Mouse (Mus musculus): Measurements from ENCODE around the gene Cilp2. TPM values are rescaled to one million over a fixed set of nuclear protein-coding genes. Genes with fewer than 3 reads are reported as not detected.

Cilp2 gene
- polyA plus RNA-seq, 1 experiment from 2014 or later = 0.40 TPM

DNA sequence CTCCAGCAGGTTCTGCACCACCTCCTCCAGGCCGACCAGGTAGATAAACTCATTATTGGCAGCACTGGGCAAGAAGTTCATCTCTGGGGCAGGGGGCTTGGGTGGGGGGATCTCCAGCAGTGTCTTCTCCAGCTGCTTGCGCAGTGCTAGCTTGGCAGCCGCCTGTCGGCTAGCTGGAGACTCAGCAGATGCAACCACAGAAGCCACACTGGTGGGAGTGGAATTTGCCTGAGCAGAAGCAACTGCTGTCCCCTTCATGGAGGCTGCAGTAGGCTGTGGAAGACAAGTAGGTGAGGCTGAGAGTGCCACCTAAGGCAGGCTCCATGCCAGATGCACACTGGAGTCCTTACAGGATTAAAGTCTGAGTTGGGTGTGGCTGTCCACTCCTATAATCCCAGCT is 27.0 kb upstream of the Cilp2 start:
- H3K27me3 ChIP-seq (ENCODE audit: low read depth, poor library complexity, severe bottlenecking) = no peaks in the 10 kb centered on the region
- H3K36me3 ChIP-seq = peaks cover 87% of the 10 kb centered on the region
- WGBS = 91% methylated on average over 4 of the region's 4 CpGs
- DNase-seq (ENCODE audit: low spot score) = no peak
- H3K4me3 ChIP-seq = no peak overlapping the region
- H3K4me1 ChIP-seq = no peaks in the 10 kb centered on the region
- no peaks in the 10 kb centered on the region for H3K9me3 ChIP-seq (replicated peaks)
- H3K27ac ChIP-seq = no peak overlapping the region

DNA sequence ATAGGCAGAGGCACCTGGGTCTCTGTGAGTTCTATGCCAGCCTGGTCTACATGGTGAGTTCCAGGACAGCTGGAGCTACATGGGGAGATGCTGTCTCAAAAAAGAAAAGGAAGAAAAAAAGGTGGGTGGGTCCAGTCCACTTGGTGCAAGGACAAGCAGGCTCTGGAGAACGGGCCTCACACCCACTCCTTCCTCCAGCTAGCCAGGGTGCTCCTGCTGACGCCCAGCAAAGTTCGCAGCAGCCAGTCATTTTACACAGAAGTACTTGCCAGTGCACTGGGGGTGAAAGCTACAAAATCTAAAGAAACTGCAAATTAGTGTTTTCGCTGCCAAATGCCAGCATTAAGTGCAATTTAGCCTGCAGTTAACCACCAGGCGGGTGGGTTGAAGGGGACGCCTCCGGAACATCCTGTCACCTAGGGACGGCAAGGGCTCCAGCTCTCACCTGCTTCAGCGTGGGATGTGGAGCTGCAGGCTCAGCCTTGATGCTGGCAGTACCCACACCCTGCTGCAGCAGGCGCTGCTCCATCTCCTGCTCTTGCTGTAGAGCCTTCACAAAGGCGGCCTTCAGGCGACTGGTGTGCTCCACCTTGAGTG is 25.1 kb upstream of the Cilp2 start:
- H3K36me3 ChIP-seq = peaks cover 100% of the 10 kb centered on the region
- no peaks in the 10 kb centered on the region for H3K4me1 ChIP-seq
- no peaks in the 10 kb centered on the region for H3K27me3 ChIP-seq (ENCODE audit: low read depth, poor library complexity, severe bottlenecking)
- no peak overlapping the region for H3K27ac ChIP-seq
- H3K9me3 ChIP-seq (replicated peaks) = no peaks in the 10 kb centered on the region
- H3K4me3 ChIP-seq = no peak overlapping the region
- no peak for DNase-seq (ENCODE audit: low spot score)
- 90% methylated on average over 12 of the region's 12 CpGs for WGBS

DNA sequence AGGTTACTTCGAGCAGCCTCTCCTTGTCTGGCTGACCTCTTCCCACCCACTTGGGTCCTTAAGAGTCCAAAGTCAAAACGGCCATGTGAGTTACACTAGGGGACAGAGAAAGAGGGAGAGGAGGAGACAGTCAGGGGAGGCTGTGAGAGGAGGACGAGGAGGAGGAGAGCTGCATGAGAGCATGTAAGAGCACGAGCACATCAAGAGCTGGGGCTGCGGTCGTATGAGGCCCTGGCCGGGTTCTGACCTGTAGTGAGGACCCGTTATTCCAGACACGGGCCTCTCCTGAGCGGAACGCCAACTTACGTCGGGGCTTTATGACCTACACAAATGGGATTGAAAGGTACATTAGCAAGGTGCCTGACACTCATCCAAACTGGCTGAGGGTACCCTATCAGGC is 24.4 kb upstream of the Cilp2 start:
- no peaks in the 10 kb centered on the region for H3K4me1 ChIP-seq
- H3K36me3 ChIP-seq = peaks cover 100% of the 10 kb centered on the region
- no peak overlapping the region for H3K4me3 ChIP-seq
- no peak for DNase-seq (ENCODE audit: low spot score)
- no peak overlapping the region for H3K27ac ChIP-seq
- 89% methylated on average over 13 of the region's 13 CpGs for WGBS
- H3K27me3 ChIP-seq (ENCODE audit: low read depth, poor library complexity, severe bottlenecking) = no peaks in the 10 kb centered on the region
- no peaks in the 10 kb centered on the region for H3K9me3 ChIP-seq (replicated peaks)

DNA sequence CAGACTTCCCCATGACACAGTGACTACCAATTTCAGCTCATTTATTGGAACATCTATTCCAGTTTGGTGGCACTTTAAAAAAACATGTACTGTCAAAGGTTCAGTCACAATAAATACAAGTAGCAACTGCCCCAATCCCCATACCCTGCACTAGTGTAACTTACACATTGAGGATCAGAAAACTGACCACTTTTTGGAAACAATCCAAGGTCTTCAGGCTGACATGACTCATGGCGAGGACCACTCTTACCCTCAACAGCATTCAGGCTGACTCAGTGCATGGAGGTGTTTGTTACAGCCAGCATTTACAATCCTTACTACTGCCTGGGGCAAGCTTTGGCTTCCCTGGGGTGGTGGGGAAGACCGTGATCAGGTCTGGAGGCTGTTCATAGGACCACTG is 19.6 kb upstream of the Cilp2 start:
- Histone ChIP-seq H3K4me3 (no peak overlapping the region), H3K9me3 (replicated peaks) (no peaks in the 10 kb centered on the region), H3K4me1 (peaks cover 23% of the 10 kb centered on the region), H3K27ac (no peak overlapping the region), H3K36me3 (peaks cover 61% of the 10 kb centered on the region), H3K27me3 (ENCODE audit: low read depth, poor library complexity, severe bottlenecking) (no peaks in the 10 kb centered on the region)
- no peak for DNase-seq (ENCODE audit: low spot score)
- WGBS = 91% methylated on average over 2 of the region's 2 CpGs

DNA sequence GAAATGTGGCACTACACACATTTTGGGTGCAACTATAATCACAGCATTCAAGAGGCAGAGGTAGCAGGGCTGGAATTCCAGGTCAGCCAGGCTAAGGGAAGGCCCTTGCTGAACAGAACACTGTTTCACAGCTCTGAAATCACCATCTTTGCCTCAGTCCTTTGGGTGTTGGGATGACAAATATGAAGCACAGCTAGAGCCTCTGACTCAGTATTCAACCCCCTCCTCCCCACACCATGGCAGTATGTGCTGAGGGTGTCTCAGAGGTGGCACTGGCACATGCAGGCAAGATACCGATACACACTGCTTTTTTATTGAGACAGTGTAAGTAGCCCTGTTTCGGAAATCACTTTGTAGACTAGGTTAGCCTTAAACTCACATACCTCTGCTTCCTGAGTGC is 18.8 kb upstream of the Cilp2 start:
- Histone ChIP-seq H3K4me1 (peaks cover 28% of the 10 kb centered on the region), H3K36me3 (peaks cover 52% of the 10 kb centered on the region), H3K4me3 (no peak overlapping the region), H3K27me3 (ENCODE audit: low read depth, poor library complexity, severe bottlenecking) (no peaks in the 10 kb centered on the region), H3K9me3 (replicated peaks) (no peaks in the 10 kb centered on the region), H3K27ac (no peak overlapping the region)
- 91% methylated on average over 2 of the region's 2 CpGs for WGBS
- DNase-seq (ENCODE audit: low spot score) = no peak

DNA sequence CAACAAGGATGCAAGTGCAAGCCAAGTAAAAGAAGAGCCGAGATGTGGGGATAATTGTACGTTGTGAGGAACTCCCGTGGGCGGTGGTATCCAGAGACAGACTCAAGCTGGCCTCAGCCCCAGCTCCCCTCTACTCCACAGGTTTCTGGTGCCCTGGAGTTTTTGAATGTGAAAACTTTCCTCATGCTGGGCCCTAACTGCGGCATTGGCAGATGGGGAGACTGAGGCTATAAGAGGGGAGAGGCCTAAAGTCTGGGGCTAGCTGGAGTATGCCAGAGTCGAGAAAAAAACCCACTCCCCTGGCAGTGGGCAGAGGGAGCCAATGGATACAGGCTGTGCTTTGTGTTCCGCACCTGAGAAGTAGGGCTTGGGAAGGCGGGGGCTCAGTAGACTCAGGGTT is 16.6 kb upstream of the Cilp2 start:
- peak overlapping the region; percentile 79 for H3K4me3 ChIP-seq
- H3K4me1 ChIP-seq = peaks cover 39% of the 10 kb centered on the region
- peaks cover 41% of the 10 kb centered on the region for H3K36me3 ChIP-seq
- H3K27me3 ChIP-seq (ENCODE audit: low read depth, poor library complexity, severe bottlenecking) = no peaks in the 10 kb centered on the region
- H3K27ac ChIP-seq = no peak overlapping the region
- WGBS = 83% methylated on average over 8 of the region's 8 CpGs
- no peaks in the 10 kb centered on the region for H3K9me3 ChIP-seq (replicated peaks)
- no peak for DNase-seq (ENCODE audit: low spot score)

DNA sequence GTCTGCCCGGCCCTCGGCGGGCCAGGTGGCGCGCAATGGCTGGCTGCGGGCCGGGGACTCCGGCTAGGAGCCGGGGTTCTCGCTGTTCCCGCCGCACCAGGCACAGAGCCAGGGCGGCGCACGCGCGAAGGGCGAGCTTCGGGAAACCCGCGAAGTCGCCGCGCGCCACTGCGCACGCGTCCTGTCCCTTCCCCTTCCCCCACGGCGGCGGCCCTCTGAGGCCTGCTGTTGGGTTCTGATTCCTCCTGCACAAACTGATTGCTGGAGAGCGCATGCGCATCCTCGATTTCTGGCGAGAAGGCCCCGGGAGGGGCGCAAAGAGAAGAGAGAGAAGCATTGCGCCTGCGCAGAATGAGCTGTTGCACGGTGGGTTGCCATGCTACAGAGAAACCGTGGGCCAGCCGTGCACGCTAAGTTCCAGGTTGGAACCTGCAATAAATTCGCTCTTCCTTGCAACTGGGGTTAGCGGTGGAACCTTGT is 15.6 kb upstream of the Cilp2 start:
- Histone ChIP-seq H3K9me3 (replicated peaks) (no peaks in the 10 kb centered on the region), H3K36me3 (peaks cover 41% of the 10 kb centered on the region), H3K4me1 (peaks cover 39% of the 10 kb centered on the region), H3K4me3 (peak overlapping the region; percentile 79), H3K27me3 (ENCODE audit: low read depth, poor library complexity, severe bottlenecking) (no peaks in the 10 kb centered on the region), H3K27ac (peak overlapping the region; percentile 95)
- under 1% methylated on average over 45 of the region's 45 CpGs for WGBS
- DNase-seq (ENCODE audit: low spot score) = peak; percentile 100

DNA sequence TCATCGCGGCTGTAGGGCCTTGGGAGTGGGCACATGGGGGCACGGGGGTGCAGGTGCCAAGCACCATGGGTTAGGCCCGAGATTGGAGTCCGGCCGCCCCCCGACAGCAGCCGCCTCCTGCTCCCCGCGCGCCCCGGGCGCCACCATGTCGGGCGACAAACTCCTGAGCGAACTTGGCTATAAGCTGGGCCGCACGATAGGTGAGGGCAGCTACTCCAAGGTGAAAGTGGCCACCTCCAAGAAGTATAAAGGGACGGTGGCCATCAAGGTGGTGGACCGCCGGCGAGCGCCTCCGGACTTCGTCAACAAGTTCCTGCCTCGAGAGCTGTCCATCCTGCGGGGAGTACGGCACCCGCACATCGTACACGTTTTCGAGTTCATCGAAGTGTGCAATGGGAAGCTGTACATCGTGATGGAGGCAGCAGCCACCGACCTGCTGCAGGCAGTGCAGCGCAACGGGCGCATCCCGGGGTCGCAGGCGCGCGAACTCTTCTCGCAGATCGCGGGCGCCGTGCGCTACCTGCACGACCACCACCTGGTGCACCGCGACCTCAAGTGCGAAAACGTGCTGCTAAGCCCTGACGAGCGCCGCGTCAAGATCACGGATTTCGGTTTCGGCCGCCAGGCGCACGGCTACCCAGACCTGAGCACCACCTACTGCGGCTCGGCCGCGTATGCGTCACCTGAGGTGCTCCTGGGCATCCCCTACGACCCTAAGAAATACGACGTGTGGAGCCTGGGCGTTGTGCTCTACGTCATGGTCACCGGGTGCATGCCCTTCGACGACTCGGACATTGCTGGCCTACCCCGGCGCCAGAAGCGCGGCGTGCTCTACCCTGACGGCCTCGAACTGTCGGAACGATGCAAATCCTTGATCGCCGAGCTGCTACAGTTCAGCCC is 14.9 kb upstream of the Cilp2 start, which contains the start of the genes Tssk6, Ndufa13 and Yjefn3:
Gene Tssk6, plus strand, starts transcription at position 22 of the 900 bp plus-strand sequence.
Gene Ndufa13, minus strand, starts transcription at position 396 of the 900 bp plus-strand sequence.
Gene Yjefn3, minus strand, starts transcription at position 550 of the 900 bp plus-strand sequence.
- no peaks in the 10 kb centered on the region for H3K9me3 ChIP-seq (replicated peaks)
- WGBS = 5% methylated on average over 89 of the region's 89 CpGs
- peak within 1 kb of the TSS; percentile 79 for H3K4me3 ChIP-seq
- DNase-seq (ENCODE audit: low spot score) = no peak
- peaks cover 41% of the 10 kb centered on the region for H3K36me3 ChIP-seq
- H3K27ac ChIP-seq = peak within 1 kb of the TSS; percentile 95
- peaks cover 39% of the 10 kb centered on the region for H3K4me1 ChIP-seq
- H3K27me3 ChIP-seq (ENCODE audit: low read depth, poor library complexity, severe bottlenecking) = no peaks in the 10 kb centered on the region

DNA sequence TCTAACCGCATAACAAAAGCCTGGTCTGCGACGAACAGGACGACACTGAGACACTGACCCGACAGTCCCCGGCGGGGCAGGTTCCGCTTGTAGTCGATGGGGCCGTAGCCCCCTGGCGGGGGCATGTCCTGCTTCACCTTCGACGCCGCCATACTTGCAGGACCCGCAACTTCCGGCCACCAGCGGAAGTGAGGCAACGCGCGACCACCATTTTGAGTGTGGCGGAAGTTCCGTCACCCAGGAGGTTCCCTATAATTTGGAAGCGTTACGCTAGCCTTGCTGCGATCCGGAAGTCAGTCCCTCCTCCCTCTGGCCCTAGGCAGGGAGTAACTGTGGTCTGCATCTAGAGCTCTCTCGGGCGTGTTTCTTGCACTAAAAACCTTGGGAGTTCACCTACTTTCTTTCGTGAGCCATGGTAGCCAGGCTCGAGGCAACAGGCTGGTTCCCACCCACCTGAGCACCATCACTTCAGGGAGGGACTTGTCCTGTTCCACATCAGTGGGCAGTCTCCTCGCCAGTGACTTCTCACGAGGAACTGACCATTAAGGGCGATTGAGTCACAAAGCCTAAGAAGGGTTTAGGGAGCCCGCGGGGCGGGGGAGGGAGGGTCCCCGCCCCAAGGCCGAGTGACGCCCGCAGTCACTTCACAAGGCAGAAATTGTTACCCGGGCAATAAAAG is 14.1 kb upstream of the Cilp2 start:
- Histone ChIP-seq H3K4me1 (peaks cover 39% of the 10 kb centered on the region), H3K27ac (peak overlapping the region; percentile 95)
- WGBS = 2% methylated on average over 41 of the region's 41 CpGs

DNA sequence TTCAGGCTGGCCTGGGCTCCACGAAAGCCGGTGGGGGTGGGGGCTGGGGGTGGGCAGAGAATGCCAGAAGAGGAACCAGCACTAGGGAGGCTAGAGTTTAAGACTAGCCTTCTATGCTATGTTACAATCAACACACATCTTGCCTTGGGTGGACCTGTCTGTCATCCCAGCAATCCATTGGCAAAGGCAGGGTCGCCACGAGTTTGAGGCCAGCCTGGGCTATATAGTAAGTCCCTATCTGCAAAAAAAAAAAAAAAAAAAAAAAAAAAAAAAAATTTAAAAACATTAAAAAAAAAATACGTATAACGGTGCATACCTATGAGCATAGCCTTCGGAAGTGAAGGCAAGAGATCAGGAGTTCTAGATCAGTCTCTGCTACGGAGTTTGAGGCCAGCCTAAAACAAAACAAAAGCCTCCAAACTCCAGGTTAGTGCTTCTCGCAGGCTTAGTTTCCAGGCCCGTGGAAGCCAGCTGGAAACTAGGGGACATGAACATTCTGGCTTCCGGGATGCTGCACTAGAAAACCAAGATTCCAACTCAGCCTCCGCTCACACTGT is 13.5 kb upstream of the Cilp2 start:
- peaks cover 36% of the 10 kb centered on the region for H3K4me1 ChIP-seq
- DNase-seq (ENCODE audit: low spot score) = no peak
- WGBS = 21% methylated on average over 12 of the region's 12 CpGs

More for the DNA sequence above, 14.1 kb upstream of the Cilp2 start:
- peak; percentile 100 for DNase-seq (ENCODE audit: low spot score)
- Histone ChIP-seq H3K4me3 (peak overlapping the region; percentile 79), H3K27me3 (ENCODE audit: low read depth, poor library complexity, severe bottlenecking) (no peaks in the 10 kb centered on the region), H3K9me3 (replicated peaks) (no peaks in the 10 kb centered on the region), H3K36me3 (peaks cover 39% of the 10 kb centered on the region)

DNA sequence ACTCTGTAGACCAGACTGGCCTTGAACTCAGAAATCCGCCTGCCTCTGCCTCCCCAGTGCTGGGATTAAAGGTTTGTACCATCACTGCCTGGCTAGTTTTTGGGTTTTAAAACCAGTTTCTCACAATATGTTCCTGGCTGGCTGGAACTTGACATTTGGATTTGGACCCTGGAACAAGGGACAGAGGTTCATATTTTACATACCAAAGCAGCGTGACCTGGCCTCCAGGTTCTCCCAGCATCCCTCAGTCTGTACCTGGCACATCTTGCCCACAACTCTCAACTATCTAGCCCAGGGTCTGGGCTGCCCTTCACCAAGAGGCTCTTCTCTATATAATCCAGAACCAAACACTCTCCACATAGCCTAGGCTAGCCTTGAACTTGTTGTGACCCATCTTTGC is 12.4 kb upstream of the Cilp2 start:
- peaks cover 36% of the 10 kb centered on the region for H3K4me1 ChIP-seq
- H3K4me3 ChIP-seq = peak overlapping the region; percentile 2; the same call in 1 of the 2 replicates

More for the DNA sequence above, 13.5 kb upstream of the Cilp2 start:
- H3K27me3 ChIP-seq (ENCODE audit: low read depth, poor library complexity, severe bottlenecking) = no peaks in the 10 kb centered on the region
- H3K4me3 ChIP-seq = peak overlapping the region; percentile 79
- H3K27ac ChIP-seq = peak overlapping the region; percentile 95
- H3K9me3 ChIP-seq (replicated peaks) = no peaks in the 10 kb centered on the region
- peaks cover 41% of the 10 kb centered on the region for H3K36me3 ChIP-seq

DNA sequence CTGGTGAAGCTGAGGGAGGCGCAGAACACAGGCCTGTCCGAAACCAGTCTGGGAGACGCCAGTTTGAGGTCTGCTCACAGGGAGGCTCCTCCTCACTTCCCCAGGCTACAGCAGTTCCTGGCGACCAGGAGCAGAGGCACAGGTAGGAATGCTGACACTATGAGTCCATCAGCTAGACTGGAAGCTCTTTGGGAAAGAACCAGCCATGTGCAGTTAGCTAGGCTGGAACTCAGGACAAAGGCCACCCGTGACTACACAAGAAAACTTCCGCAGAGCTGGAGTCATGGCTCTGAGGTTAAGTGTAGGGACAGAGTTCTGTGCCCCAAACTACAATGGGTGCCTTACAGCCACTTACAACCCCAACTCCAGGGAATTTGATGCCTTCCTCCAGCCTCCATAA is 10.4 kb upstream of the Cilp2 start:
- 87% methylated on average over 6 of the region's 6 CpGs for WGBS
- peaks cover 27% of the 10 kb centered on the region for H3K4me1 ChIP-seq
- peaks cover 69% of the 10 kb centered on the region for H3K36me3 ChIP-seq

More for the DNA sequence above, 12.4 kb upstream of the Cilp2 start:
- H3K27ac ChIP-seq = no peak overlapping the region
- H3K36me3 ChIP-seq = peaks cover 51% of the 10 kb centered on the region
- H3K9me3 ChIP-seq (replicated peaks) = no peaks in the 10 kb centered on the region
- DNase-seq (ENCODE audit: low spot score) = no peak
- no peaks in the 10 kb centered on the region for H3K27me3 ChIP-seq (ENCODE audit: low read depth, poor library complexity, severe bottlenecking)
- 91% methylated on average over 2 of the region's 2 CpGs for WGBS

More for the DNA sequence above, 10.4 kb upstream of the Cilp2 start:
- H3K9me3 ChIP-seq (replicated peaks) = no peaks in the 10 kb centered on the region
- no peak for DNase-seq (ENCODE audit: low spot score)
- peaks cover 4% of the 10 kb centered on the region; the same call in 1 of the 2 replicates for H3K27me3 ChIP-seq (ENCODE audit: low read depth, poor library complexity, severe bottlenecking)
- no peak overlapping the region for H3K4me3 ChIP-seq
- H3K27ac ChIP-seq = no peak overlapping the region

Measured in limb, embryonic 10.5 days (tissue).